Mouse (Mus musculus): Measurements from ENCODE around the gene Ripk1. TPM values are rescaled to one million over a fixed set of nuclear protein-coding genes. Genes with fewer than 3 reads are reported as not detected.

Gene Ripk1
- total RNA-seq (2021), result 1 to 10 TPM; 3.7 to 4.1 TPM
- long read RNA-seq, experiment 1, partial matches to known transcripts, result 0 of 2 reads
- long read RNA-seq, experiment 1, other reads (novel, unspliced or antisense), result 0 of 2 reads
- long read RNA-seq, experiment 2, result 0 reads

DNA sequence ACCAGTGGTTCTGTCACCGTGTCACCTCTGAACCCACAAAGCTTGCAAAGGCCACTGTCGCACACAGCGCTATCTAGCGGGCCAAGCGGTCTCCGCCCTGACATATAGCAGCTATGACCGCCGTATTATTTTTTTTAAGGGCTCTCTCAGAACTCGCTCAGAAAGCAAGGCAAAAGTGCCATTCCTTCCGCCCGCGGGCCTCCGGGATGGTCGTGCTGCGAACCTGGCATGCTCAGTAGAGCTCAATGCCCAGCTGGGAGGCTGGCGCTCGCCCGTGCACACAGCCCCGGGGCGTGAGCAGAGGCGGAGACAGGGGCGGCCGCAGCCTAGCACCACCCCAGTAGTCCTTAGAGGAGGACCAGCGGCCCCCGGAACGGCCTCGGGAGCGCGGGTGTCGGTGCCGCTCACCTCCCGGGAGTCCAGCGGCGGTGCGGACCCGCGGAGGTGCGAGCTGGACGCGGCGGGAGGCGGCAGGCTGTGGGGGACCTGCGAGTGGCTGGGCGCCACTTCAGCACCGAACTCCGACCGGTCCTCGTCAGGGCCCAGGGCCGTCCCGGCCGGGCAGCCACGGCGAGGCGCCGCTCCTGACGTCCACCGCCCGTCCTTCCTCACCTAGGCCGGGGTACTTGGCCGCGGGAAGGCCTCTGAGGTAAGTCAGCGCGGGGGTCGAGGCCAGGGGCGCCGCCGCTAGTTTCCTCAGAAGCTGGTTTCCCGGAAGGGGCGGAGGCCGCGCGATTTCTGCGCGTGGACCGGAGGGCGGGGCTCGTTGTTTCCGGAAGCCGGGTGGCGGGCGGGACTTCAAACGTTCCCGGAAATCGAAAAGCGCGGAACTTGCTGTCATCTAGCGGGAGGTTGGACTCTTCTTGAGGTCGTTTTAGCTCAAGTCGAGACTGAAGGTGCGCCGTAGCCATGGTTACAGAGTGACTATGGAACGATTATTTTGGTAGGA lies at the start of gene Ripk1, which contains the start of gene Serpinb6a:
TSS of gene Ripk1 (plus strand) at position 306 of the 949 bp plus-strand sequence.
TSS of gene Serpinb6a (minus strand) at position 737 of the 949 bp plus-strand sequence.
- peak; percentile 82 to 84 for DNase-seq
- intact Hi-C loops (cut with DNase I), result no loop called here

DNA sequence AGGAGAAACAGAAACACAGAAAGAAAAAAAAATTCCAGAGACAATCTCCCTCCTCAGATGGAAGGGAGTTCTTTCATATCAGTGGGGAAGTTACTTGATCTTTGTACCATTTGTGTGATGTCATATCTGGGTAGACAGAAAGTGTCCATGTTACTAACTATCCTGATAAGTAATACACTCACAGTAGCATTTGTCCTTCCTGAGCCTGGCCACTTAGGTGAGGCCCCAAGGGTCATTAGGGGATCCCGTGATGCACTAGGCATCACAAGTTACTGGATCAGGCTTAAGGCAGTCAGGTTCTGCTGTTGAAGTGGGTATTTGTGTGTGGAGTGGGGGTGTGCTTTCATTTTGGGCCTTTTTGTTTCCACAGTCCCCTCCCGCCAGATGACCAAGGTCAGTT lies 49.2 kb upstream of the Ripk1 start:
- DNase-seq, result no peak
- intact Hi-C loops (cut with DNase I), result no loop called here

DNA sequence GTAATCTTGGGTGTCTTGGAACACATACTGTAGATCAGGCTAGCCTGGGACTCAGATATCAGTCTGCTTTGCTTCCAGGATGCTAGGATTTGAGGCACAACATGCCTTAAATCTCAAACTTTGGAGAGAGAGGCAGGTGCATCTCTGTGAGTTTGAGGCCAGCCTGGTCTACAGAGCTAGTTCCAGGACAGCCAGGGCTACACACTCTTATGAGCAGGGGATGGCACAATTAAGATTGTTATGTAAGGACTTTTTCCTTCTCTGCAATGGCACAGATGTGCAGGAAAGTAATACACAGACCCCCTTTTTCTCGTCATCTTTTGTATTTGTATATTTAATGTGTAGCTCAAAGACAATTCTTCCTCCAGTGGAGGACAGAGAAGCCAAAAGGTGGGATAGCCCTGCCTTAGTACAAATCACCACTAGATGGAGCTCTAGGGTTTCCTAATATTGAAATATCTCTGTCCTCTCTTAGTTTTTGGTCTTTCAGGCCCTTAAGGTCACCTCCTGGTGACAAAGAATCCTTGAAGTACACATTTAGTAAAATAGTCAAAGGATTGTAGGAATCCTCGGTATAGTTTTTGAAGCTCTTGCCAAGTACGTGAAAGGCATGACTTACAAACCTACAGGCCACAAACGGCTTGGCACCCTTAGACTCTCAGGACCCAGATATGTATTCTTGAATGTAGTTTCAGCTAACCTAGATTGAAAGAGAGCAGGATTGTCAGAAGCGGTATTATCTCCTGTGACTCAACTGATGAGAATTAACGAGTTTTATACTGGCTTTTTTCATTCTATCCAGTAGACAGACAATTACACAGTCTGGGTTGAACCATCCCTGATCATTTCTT lies 45.4 kb upstream of the Ripk1 start:
- intact Hi-C loops (cut with DNase I), result loop anchor here (1.0 kb wide), 1 partner anchor 39 kb away; no protein-coding TSS in a partner anchor
- DNase-seq, result no peak

DNA sequence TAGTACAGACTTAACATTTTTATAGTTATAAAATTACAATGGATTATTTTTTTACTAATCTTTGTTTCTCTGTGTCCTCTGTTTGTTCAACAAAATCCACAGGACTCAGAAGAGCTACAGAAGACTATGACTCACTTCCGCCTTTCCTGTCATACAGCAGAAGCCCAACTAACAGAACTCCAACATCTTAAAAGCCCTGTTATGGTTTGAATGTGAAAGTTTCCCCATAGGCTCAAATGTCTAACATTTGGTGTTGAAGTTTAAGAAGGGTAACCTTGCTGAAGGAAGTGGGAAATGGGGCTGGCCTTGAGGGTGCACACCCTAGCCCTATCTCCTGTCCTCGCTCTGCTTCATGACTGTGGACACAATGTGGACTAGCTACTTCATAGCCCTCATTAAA lies 42.4 kb upstream of the Ripk1 start:
- DNase-seq, result no peak
- intact Hi-C loops (cut with DNase I), result no loop called here

DNA sequence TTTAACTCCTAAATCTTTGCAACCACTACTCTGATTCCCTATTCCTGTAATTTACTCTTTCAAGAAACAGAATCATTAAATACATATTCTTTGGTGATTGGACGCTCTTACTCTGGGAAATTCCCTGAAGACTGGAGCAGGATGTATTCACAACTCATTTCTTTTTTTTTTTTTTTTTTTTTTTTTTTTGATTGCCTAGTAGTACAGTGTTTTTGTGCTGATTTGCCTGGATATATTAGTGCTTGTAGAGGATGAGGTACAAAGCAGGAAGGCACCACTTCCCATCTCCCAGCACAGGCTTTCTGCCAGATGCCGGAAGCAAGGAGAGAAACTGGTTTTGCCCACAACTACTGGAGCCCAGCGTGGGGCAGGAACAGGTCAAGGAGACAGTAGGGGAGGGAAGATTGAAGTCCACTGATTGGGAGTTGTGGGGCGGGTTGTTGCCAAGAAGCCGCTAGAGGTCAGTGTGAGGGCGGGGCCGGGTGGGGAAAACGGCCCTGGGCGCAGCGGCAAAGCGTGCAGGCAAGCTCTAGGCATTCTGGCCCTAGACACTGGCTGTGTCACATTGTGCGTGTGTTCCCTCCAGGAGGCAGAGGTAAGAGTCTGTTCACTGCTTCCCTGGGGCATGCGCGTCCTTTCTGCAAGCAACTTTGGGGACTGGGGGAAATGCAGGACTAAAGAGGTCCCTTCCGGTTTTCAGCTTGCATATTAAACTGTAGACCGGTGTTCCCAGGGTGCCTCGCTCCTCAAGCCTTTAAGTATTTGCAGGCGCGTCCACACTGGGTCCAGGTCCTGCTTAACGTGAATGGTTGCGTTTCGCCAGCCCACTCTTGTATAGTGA lies 37.7 kb upstream of the Ripk1 start, which contains the start of gene Nqo2:
TSS of gene Nqo2 (plus strand) at position 482 of the 841 bp plus-strand sequence.
- intact Hi-C loops (cut with DNase I), result no loop called here
- peak; percentile 52 to 68 for DNase-seq

DNA sequence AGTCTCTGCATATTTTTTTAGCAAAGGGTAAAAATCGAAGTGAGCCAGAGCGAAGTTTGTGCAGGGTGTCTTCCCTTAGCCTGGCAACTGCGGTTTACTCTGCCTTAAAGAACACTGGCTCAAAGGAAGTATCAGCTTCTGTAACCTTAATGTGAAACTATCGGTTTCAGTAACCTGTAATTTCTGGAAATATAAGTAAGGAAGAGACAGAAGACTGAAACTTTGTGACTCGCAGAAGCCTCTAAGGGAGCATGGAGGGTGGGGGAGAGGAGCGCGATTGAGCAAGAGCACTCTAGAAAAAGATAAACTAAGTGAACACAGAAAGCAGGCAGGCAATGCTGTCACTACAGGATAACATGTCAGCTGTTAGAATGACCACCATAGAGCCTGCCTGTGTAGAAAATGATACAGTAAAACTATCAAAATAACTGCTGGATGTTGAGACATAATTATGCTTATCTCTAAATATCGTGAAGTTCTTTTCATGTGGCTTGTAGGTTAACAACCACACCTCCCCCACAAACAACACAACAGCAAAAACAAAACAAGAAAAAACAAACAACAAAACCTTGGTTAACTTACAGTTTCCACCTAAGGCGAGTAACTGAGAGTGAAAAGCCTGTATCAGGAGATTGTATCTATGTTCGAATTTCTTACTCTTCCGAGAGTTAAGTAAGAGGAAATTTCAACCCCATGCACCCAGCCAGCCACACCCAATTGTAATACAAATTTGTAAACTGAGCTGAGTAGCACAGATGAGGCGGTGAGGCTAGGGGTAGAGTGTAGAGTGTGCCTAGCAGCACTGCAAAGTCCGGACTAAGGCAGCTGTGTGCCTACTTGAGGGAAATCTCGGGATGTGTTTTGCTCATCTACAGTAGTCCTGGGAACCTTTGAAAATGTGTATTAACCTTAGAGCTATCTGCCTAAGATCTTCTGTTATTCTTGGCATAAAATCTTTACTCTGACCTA lies 36.8 kb upstream of the Ripk1 start:
- no peak for DNase-seq
- intact Hi-C loops (cut with DNase I), result no loop called here

DNA sequence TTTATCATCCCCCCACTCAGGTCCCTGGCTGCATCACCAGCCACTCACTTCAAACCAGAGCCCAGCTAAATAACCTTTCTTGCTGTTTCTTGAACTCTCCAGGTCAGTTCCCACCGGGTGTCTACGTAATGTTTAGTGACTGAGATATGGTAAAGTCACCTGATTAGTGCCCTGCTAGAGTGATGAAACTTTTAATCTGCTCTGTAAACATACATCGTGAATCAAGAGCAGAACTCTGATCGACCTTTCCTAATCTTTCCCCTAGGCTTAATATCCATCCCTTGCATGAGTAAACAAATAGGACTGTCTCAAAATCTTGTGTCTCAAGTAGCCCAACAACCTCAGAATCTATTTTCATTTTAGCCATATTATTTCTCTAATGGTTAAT lies 36.1 kb upstream of the Ripk1 start:
- no peak for DNase-seq
- intact Hi-C loops (cut with DNase I), result no loop called here

DNA sequence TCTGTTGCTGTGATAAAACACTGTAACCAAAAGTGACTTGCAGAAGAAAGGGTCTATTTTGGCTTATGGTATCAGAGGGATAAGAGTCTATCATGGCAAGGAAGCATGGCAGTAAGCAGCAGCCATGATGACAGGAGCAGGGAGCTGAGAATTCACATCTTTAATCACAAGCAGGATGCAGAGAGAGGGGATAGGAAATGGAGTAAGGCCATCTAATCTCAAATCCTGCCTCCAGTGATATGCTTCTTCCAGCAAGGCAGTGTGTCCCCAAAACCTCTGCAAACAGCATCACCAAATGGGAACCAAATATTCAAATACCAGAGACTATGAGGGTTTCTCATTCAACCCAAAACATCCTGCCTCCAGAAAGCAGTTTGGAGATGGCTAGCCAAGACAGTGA lies 35.6 kb upstream of the Ripk1 start:
- DNase-seq, result no peak
- intact Hi-C loops (cut with DNase I), result no loop called here

DNA sequence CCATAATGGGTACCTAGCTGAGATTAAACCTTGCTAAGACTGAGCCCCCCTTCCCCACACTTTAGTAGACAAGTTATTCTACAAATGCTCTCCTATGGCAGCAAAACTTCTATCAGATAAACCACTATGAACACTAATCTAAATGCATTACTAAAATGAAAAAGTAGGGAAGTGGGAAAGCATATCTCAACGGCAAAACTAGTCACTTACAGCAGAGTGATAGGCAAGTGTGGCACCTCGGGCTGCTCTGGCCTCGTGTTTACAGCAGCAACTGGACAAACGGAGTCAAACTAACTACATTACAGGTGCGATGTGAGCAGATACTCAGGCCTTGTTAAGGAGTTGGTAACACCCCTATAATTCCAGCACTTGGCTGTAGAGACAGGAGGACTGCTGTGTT lies 12.5 kb upstream of the Ripk1 start:
- DNase-seq, result no peak
- intact Hi-C loops (cut with DNase I), result no loop called here

DNA sequence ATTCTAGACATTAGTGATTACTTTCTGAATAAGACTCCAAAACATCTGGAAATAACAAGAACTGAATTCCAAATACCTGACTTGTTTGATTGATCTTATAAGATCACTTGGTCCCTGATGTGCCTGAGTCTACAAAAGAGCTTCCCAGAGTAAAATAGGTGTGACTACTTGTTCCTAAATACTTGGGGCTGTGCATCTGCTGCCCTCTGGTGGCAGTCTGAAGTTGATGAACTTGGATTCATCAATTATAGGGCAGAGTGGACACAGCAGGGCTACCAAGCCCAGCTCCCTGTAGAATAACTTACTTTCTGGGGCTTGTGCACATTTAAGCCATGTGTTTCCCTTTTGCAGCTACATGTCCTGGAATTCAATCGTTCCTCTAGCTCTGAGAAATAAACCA lies 7.0 kb upstream of the Ripk1 start:
- intact Hi-C loops (cut with DNase I), result loop anchor here (1.0 kb wide), 1 partner anchor 38 kb away; no protein-coding TSS in a partner anchor
- DNase-seq, result peak; percentile 47 to 74

DNA sequence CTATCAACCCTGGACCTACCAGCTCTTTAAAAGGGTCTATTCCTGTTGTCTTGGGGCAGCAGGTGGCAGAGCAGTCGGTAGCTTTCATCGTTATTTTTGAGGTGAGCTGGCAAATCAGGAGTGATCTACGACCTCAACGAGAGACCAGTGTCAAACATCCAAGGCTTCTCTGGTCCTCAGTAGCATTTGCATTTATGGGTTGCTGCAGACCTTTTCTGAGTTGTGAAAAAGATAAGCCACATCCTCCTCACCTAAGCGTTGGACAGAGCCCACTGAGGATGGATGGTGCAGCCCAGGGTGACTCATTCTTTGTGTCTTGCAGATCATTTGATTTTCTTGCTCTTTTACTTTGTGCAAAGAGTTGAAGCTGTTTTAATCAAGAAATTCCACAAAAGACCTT lies 895 bp downstream of the Ripk1 start:
- intact Hi-C loops (cut with DNase I), result no loop called here
- no peak for DNase-seq

DNA sequence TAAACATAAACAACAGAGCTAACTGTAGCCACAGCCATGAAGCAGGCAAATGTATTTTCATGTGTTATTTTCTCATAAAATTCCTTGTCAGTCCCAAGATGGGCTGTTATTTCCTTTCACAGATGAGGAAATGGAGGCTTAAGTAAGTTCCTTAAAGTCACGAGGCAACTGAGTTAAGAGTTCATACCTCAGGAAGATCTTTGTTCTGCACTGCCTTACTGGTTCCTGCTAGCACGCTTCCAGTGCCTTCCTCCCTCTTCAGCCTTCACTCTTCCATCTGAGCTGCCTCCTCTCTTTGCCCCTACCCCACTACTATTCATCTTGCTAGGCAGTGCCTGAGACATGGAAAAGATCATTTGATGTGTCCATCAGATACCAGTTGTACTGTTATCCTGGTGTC lies 5.1 kb downstream of the Ripk1 start:
- DNase-seq, result no peak
- intact Hi-C loops (cut with DNase I), result no loop called here

DNA sequence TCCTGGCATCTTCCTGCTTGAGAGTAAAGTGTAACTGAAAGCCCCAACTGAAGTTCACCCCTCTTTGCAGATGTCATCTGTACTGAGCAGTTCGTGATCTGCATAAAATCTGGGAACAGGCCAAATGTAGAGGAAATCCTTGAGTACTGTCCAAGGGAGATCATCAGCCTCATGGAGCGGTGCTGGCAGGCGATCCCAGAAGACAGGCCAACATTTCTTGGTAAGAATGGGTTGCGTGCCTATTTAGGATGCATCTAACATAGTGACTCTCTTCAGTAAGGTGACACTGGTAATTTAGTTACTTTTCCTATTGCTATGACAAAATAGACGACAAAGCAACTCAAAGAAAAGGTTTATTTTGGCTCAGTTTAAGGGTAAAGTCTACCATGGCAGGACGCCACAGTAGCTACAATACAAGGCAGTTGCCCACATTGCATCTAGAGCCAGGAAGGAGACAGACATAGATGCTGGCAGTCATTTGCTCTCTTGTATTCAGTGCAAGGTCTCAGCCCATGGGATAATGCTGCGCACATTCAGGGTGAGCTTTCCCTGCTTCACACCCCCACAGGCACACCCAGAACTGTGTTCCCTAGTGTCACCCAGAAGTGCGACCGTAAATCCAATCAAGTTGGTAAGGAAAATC lies 14.9 kb downstream of the Ripk1 start:
- DNase-seq, result no peak
- intact Hi-C loops (cut with DNase I), result no loop called here

DNA sequence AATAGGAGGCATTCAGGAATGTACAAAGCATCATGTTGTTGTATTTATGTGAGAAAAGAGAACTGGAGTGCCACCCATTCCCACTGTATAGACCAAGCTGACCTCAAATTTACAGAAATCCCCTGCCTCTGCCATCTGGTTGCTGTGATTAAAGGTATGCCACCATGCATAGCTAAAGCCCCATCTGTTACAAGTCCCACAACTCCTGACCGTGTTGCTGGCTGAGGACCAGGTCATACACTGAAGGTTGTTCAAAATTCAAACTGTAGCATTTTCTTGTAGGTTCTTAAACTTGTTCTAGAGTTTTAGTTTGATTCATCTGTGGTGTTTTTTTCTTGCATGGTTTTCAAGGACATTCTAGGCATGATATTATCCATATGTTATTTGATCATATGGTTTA lies 16.4 kb downstream of the Ripk1 start:
- intact Hi-C loops (cut with DNase I), result no loop called here
- DNase-seq, result no peak

DNA sequence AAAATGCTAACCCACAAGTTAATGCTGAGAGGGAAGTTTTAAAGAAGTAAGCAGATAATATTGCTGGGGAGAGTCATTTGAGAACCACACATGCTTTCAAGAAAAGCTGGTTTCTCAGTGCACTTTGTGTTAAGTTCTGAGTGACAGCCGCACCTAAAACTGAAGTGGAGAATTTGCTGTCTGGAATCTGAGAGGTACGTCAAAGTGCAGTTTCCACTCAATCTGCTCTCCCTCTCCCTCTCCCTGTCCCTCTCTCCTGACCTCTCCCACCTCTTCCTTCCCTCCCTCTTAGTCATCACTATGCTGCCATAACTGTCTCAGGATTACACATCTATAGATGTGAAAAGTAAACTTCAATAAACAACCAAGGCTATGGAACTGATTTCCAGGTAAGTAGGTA lies 19.8 kb downstream of the Ripk1 start:
- intact Hi-C loops (cut with DNase I), result no loop called here
- no peak for DNase-seq

DNA sequence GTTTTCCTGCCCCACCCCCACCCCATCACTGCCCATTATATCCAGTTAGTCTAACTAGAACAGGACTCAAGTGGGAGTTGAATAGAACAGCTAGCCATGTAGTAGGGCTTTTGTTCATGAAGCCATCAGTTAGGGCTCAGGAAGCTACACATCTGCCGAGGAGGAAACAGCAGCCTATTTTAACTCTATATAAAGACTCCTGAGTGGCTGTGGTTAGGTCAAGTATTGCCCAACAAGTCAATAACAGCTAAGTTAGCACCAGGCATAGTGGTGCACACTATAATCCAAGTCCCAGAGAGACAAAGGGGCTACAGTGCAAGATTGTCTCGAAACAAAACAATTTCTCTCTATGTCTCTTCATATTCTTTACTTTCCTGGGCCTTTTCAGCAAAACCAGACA lies 29.9 kb downstream of the Ripk1 start:
- no peak for DNase-seq
- intact Hi-C loops (cut with DNase I), result no loop called here

DNA sequence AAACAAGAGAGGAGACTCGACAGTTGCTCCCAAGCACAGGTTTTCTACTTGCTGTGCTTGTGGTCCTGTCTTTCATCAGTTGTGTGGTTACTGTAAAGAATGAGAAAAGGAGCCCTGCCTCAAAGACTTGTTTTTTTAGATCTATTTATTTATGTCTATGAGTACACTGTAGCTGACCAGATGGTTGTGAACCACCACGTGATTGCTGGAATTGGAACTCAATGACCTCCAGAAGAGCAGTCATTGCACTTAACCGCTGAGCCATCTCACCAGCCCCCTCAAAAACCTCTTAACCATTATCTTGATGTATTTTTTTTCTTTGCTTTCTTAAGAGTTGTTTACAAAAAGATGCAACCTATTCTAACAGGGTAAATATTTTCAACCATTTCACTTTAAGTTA lies 33.3 kb downstream of the Ripk1 start:
- intact Hi-C loops (cut with DNase I), result no loop called here
- no peak for DNase-seq

DNA sequence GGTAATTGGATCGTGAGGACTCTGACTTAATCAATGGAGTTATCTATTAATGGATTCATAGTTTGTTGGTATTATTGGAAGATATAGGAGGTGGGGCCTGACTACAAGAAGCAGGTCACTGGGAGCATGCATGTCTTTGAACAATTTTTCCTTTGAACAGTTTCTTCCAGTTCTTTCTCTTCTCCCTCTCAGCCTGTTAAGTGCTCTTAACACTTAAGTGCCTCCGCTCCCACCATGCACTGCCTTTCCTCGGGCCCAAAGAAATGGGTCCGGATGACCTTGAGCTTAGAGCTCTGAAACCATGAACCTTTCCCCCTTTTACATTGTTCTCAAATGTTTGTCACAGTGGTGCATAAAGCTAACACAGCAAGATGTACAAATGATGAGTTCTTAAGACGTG lies 34.6 kb downstream of the Ripk1 start:
- intact Hi-C loops (cut with DNase I), result no loop called here
- no peak for DNase-seq
